Mouse (Mus musculus) megakaryocyte progenitor cell, adult 5-6 weeks (primary cell): ENCODE data around the gene Vmn1r128. TPM values are rescaled to one million over a fixed set of nuclear protein-coding genes. Genes with fewer than 3 reads are reported as not detected.
"Not testable (repeated sequence)": the region's sequence is repeated elsewhere in the genome, so short reads cannot be mapped to it uniquely, and the experiment has no call there.

Source experiments
- ATAC-seq: replicated peaks from 2 replicates; pipeline ENCODE4 v1.8.0; 2016; ENCODE audit warnings: mild to moderate bottlenecking, moderate TSS enrichment, inconsistent platforms; ENCODE audit not compliant: poor library complexity
- total RNA-seq, 2 experiments: library from RNA; stranded (forward) in 1 of 2; stranded (reverse) in 1 of 2; fragments of 157-497, 149-512 nt in 1 of 2; fragments of 200-1000 nt in 1 of 2; gene quantifications; 2 replicates each; pipeline versions ENCODE4 v1.2.3 to v1.2.4; 2015 to 2017

The Vmn1r128 gene
- total RNA-seq (2015) (not detected in 2 replicates), total RNA-seq (2017) (not detected in 2 replicates)

DNA sequence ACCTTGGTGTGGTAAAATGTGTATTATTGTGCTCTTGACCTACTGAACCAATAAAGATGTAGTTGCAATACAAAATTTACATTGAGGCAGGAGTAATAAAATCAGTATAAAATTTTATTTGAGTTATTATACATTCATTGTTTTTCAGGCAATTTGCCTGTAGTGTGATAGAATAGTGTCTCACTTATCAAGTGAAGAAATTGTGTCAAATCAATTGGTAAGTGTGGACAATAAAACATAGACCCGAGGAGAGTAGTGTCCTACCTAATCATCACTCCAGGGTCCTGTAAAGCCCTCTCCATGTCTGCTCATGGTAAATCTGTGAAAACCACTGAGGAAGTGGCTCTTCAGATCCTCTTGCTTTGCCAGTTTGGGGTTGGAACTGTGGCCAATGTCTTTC lies at the start of gene Vmn1r128:
TSS of gene Vmn1r128 (plus strand) at position 301 of the 400 bp plus-strand sequence.
- ATAC-seq, result not testable (repeated sequence)

DNA sequence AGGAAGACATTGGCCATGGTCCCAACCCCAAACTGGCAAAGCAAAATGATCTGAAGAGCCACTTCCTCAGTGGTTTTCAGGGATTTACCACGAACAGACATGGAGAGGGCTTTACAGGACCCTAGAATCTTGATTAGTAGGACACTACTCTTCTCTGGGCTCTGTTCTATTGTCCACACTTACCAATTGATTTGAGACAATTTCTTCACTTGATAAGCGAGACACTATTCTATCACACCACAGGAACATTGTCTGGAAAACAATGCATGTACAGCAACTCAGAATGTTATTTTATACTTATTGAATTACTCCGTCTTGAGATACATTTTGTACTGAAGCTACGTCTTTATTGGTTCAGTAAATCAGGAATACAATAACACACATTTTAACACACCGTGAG lies 47.8 kb upstream of the Vmn1r128 start, which contains the start of gene Vmn1r126:
TSS of gene Vmn1r126 (minus strand) at position 101 of the 400 bp plus-strand sequence.
- not testable (repeated sequence) for ATAC-seq

DNA sequence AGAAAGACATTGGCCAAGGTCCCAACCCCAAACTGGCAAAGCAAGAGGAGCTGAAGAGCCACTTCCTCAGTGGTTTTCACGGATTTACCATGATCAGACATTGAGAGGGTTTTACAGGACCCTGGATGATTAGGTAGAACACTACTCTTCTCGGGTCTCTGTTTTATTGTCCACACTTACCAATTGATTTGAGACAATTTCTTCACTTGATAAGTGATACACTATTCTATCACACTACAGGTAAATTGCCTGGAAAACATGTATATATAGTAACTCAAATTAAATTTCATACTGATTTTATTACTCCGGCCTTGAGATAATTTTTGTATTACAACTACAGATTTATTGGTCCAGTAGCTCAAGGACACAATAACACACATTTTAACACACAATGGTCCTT lies 29.4 kb upstream of the Vmn1r128 start, which contains the start of gene Vmn1r127:
TSS of gene Vmn1r127 (minus strand) at position 101 of the 400 bp plus-strand sequence.
- ATAC-seq, result not testable (repeated sequence)

- not testable (repeated sequence) for ATAC-seq
Measured at GRCm38 (mm10) chr7:21361191-21361590, 12.0 kb downstream of the Vmn1r128 start, which contains the start of gene Vmn1r129. Gene Vmn1r129, minus strand, starts transcription at chr7:21361291.

Other genes starting within 250 kb of the Vmn1r128 start
- gene Vmn1r122, start 215.2 kb upstream of the Vmn1r128 start, total RNA-seq (2015), result not detected in 2 replicates
- gene Vmn1r122, start 215.2 kb upstream of the Vmn1r128 start, total RNA-seq (2017), result not detected in 2 replicates
- not detected in 2 replicates for gene Vmn1r123, start 187.2 kb upstream of the Vmn1r128 start, total RNA-seq (2015)
- not detected in 2 replicates for gene Vmn1r123, start 187.2 kb upstream of the Vmn1r128 start, total RNA-seq (2017)
- not detected in 2 replicates for gene Gm5157, start 158.9 kb upstream of the Vmn1r128 start, total RNA-seq (2015)
- not detected in 2 replicates for gene Gm5157, start 158.9 kb upstream of the Vmn1r128 start, total RNA-seq (2017)
- gene Vmn1r124, start 88.8 kb upstream of the Vmn1r128 start, total RNA-seq (2015), result not detected in 2 replicates
- not detected in 2 replicates for gene Vmn1r124, start 88.8 kb upstream of the Vmn1r128 start, total RNA-seq (2017)
- not detected in 2 replicates for gene Vmn1r125, start 77.2 kb upstream of the Vmn1r128 start, total RNA-seq (2015)
- gene Vmn1r125, start 77.2 kb upstream of the Vmn1r128 start, total RNA-seq (2017), result not detected in 2 replicates
- not detected in 2 replicates for gene Vmn1r126, start 47.9 kb upstream of the Vmn1r128 start, total RNA-seq (2015)
- not detected in 2 replicates for gene Vmn1r126, start 47.9 kb upstream of the Vmn1r128 start, total RNA-seq (2017)
- gene Vmn1r127, start 29.5 kb upstream of the Vmn1r128 start, total RNA-seq (2015), result not detected in 2 replicates
- gene Vmn1r127, start 29.5 kb upstream of the Vmn1r128 start, total RNA-seq (2017), result not detected in 2 replicates
- gene Vmn1r129, start 11.9 kb downstream of the Vmn1r128 start, total RNA-seq (2015), result not detected in 2 replicates
- not detected in 2 replicates for gene Vmn1r129, start 11.9 kb downstream of the Vmn1r128 start, total RNA-seq (2017)
- not detected in 2 replicates for gene Gm6882, start 83.4 kb downstream of the Vmn1r128 start, total RNA-seq (2015)
- gene Gm6882, start 83.4 kb downstream of the Vmn1r128 start, total RNA-seq (2017), result not detected in 2 replicates
- gene Vmn1r130, start 162.4 kb downstream of the Vmn1r128 start, total RNA-seq (2015), result not detected in 2 replicates
- not detected in 2 replicates for gene Vmn1r130, start 162.4 kb downstream of the Vmn1r128 start, total RNA-seq (2017)
- gene Vmn1r131, start 196.7 kb downstream of the Vmn1r128 start, total RNA-seq (2015), result not detected in 2 replicates
- not detected in 2 replicates for gene Vmn1r131, start 196.7 kb downstream of the Vmn1r128 start, total RNA-seq (2017)